Mouse (Mus musculus): Measurements from ENCODE around the gene Nup133. TPM values are rescaled to one million over a fixed set of nuclear protein-coding genes. Genes with fewer than 3 reads are reported as not detected.

The Nup133 gene
- total and polyA plus RNA-seq, 3 experiments, result 49.6 to 58.1 (median 58.0) TPM

- DNase-seq (ENCODE audit: low read depth, low spot score), result peak; percentile 51
- H3K27ac ChIP-seq (ENCODE audit: control insufficient read depth, low read depth, low read length), result peak overlapping the region; percentile 54
- peak overlapping the region; percentile 56 for H3K9ac ChIP-seq (ENCODE audit: control insufficient read depth, low read depth, low read length, poor library complexity, severe bottlenecking)
- H3K79me2 ChIP-seq (ENCODE audit: control insufficient read depth, insufficient read depth, low read length, poor library complexity), result peaks cover 24% of the 10 kb centered on the region
- H3K4me3 ChIP-seq (ENCODE audit: control insufficient read depth in 1 of 2, insufficient read depth in 1 of 2, low read depth in 2 of 2, low read length in 2 of 2), result peak overlapping the region; percentile 47 to 79
- no peaks in the 10 kb centered on the region for H3K9me3 ChIP-seq (replicated peaks; ENCODE audit: insufficient read depth, low read length)
- peaks cover 25 to 47% of the 10 kb centered on the region in 2 experiments for H3K4me1 ChIP-seq (ENCODE audit: control insufficient read depth in 1 of 2, insufficient read depth in 2 of 2, low read length in 2 of 2)
- TF ChIP-seq CTCF (IDR thresholded peaks at IDR 0.05 in 2 of 3, conservative IDR thresholded peaks at IDR 0.05 in 1 of 3; ENCODE audit: control insufficient read depth in 1 of 3, insufficient read depth in 1 of 3, low read depth in 2 of 3, low read length in 3 of 3, poor library complexity in 1 of 3, severe bottlenecking in 1 of 3) (no peak), CHD2 (IDR thresholded peaks at IDR 0.05; ENCODE audit: low read length) (no peak), ELF1 (IDR thresholded peaks at IDR 0.05; ENCODE audit: low read depth, low read length) (no peak), MYB (IDR thresholded peaks at IDR 0.05; ENCODE audit: low read depth, low read length) (no peak), USF2 (IDR thresholded peaks at IDR 0.05; ENCODE audit: borderline replicate concordance in 1 of 2, insufficient read depth in 1 of 2, low read depth in 1 of 2, low read length in 2 of 2) (no peak), SIN3A (IDR thresholded peaks at IDR 0.05; ENCODE audit: low read length) (0 out of 2 replicates have a peak, but pooled peaks have one; percentile 57), POLR2AphosphoS2 (IDR thresholded peaks at IDR 0.05; ENCODE audit: low read length) (no peak), MXI1 (IDR thresholded peaks at IDR 0.05; ENCODE audit: low read depth, low read length) (peak; percentile 43; the same call in 1 of the 2 replicates), BHLHE40 (IDR thresholded peaks at IDR 0.05; ENCODE audit: borderline replicate concordance, low read depth, low read length) (no peak), TAL1 (IDR thresholded peaks at IDR 0.05; ENCODE audit: low read length) (no peak), GATA1 (IDR thresholded peaks at IDR 0.05; ENCODE audit: low read depth, low read length) (no peak), RCOR1 (IDR thresholded peaks at IDR 0.05; ENCODE audit: low read depth, low read length) (no peak), JUND (IDR thresholded peaks at IDR 0.05; ENCODE audit: low read depth, low read length) (no peak), ZC3H11A (IDR thresholded peaks at IDR 0.05; ENCODE audit: low read depth, low read length) (no peak), USF1 (IDR thresholded peaks at IDR 0.05; ENCODE audit: low read depth, low read length) (no peak), MYC (IDR thresholded peaks at IDR 0.05; ENCODE audit: low read depth, low read length) (no peak), SMC3 (IDR thresholded peaks at IDR 0.05; ENCODE audit: low read depth, low read length) (no peak), NRF1 (IDR thresholded peaks at IDR 0.05; ENCODE audit: insufficient read depth, low read depth, low read length, poor library complexity, severe bottlenecking) (no peak), MAZ (IDR thresholded peaks at IDR 0.05; ENCODE audit: low read depth, low read length) (no peak), TCF12 (IDR thresholded peaks at IDR 0.05; ENCODE audit: low read depth, low read length) (0 out of 2 replicates have a peak, but pooled peaks have one; percentile 1), POLR2A (IDR thresholded peaks at IDR 0.05; ENCODE audit: control insufficient read depth in 1 of 2, insufficient read depth in 1 of 2, low read depth in 1 of 2, low read length in 2 of 2, poor library complexity in 1 of 2) (no peak)
- peaks cover 6 to 39% of the 10 kb centered on the region in 2 experiments; a peak in 3 of 4 replicates for H3K36me3 ChIP-seq (ENCODE audit: control insufficient read depth in 1 of 2, insufficient read depth in 2 of 2, low read length in 2 of 2)
- H3K27me3 ChIP-seq (ENCODE audit: control insufficient read depth in 1 of 2, insufficient read depth in 2 of 2, low read length in 2 of 2), result no peaks in the 10 kb centered on the region
Observed at GRCm38 (mm10) chr8:123981674-123982073, 32.6 kb upstream of the Nup133 start.

DNA sequence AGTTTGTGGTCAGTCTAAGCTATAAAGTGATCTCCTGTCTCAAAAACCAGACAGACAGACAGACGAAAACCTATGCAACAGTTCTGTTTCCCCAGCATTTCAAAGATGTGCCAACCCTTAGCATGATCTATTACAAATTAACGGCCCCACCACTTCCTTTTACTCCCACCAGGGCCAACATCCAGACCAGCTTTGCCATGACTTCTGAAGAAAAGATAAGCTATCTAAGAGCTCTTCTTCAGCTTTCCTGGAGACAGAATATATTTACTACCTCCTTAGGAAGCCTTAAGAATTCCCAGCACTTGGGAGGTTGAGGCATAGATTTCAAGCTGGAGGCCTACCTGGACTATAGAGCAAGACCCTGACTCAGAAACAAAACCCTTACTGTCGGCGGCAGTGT, 31.2 kb upstream of the Nup133 start:
- peak overlapping the region; percentile 72 for H3K27ac ChIP-seq (ENCODE audit: control insufficient read depth, low read depth, low read length)

More for the DNA sequence above, 31.2 kb upstream of the Nup133 start:
- Histone ChIP-seq H3K27me3 (ENCODE audit: control insufficient read depth in 1 of 2, insufficient read depth in 2 of 2, low read length in 2 of 2) (no peaks in the 10 kb centered on the region), H3K4me1 (ENCODE audit: control insufficient read depth in 1 of 2, insufficient read depth in 2 of 2, low read length in 2 of 2) (peaks cover 25 to 47% of the 10 kb centered on the region in 2 experiments), H3K9me3 (replicated peaks; ENCODE audit: insufficient read depth, low read length) (no peaks in the 10 kb centered on the region), H3K9ac (ENCODE audit: control insufficient read depth, low read depth, low read length, poor library complexity, severe bottlenecking) (peak overlapping the region; percentile 39), H3K4me3 (ENCODE audit: control insufficient read depth in 1 of 2, insufficient read depth in 1 of 2, low read depth in 2 of 2, low read length in 2 of 2) (peak overlapping the region; percentile 21 to 79), H3K79me2 (ENCODE audit: control insufficient read depth, insufficient read depth, low read length, poor library complexity) (peaks cover 24% of the 10 kb centered on the region), H3K36me3 (ENCODE audit: control insufficient read depth in 1 of 2, insufficient read depth in 2 of 2, low read length in 2 of 2) (peaks cover 6 to 39% of the 10 kb centered on the region in 2 experiments; a peak in 3 of 4 replicates)
- TF ChIP-seq ZC3H11A (IDR thresholded peaks at IDR 0.05; ENCODE audit: low read depth, low read length), result no peak
- no peak; the same call in 1 of the 2 replicates for TF ChIP-seq RCOR1 (IDR thresholded peaks at IDR 0.05; ENCODE audit: low read depth, low read length)
- peak; percentile 72 for TF ChIP-seq GATA1 (IDR thresholded peaks at IDR 0.05; ENCODE audit: low read depth, low read length)
- TF ChIP-seq E2F4 (IDR thresholded peaks at IDR 0.05; ENCODE audit: borderline replicate concordance, low read depth, low read length), result no peak
- TF ChIP-seq SIN3A (IDR thresholded peaks at IDR 0.05; ENCODE audit: low read length), result peak; percentile 11; the same call in 1 of the 2 replicates
- peak in 1 of 2 experiments; percentile 59; a peak in 2 of 4 replicates for TF ChIP-seq EP300 (IDR thresholded peaks at IDR 0.05; ENCODE audit: low read depth in 1 of 2, low read length in 2 of 2)
- TF ChIP-seq ETS1 (IDR thresholded peaks at IDR 0.05; ENCODE audit: low read depth, low read length), result peak; percentile 64
- peak; percentile 63 for DNase-seq (ENCODE audit: low read depth, low spot score)
